In the genomic region with DNA sequence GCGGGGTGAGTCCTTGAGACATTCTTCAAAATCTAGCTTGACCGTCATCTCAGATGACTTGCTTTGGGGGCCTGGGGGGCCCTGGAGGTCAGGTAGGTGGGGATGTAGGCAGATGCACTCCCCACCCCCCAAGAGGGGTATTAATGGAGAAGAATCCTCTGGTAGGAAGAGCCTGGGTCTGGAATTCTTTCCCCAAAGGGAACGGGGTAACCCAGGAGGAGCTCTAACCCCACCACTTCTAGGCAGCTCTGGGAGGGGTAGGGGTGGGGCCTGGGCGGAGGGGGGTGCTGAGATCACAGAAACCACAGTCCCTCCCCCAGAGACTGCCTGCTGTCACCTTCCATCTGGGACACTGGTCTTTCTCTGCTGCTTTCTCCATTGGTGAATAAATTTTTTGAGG, we compare ENCODE assay signal across 1 mouse cellular context.
TF ChIP-seq lines count a peak whose summit lies in the region.

Gene Acap1, minus strand, starts transcription at position 249 of the 400 bp plus-strand sequence.

TF ChIP-seq in MEL, 35 proteins besides CTCF, POLR2A, EP300 and RAD21 (continued from another document):
- TF ChIP-seq HCFC1 (IDR thresholded peaks at IDR 0.05; ENCODE audit: low read depth, low read length) (0 out of 2 replicates have a peak, but pooled peaks have one; percentile 10), ZC3H11A (IDR thresholded peaks at IDR 0.05; ENCODE audit: low read depth, low read length) (no peak), NELFE (IDR thresholded peaks at IDR 0.05; ENCODE audit: low read depth, low read length) (peak; percentile 59), ELF1 (IDR thresholded peaks at IDR 0.05; ENCODE audit: low read depth, low read length) (0 out of 2 replicates have a peak, but pooled peaks have one; percentile 7), ETS1 (IDR thresholded peaks at IDR 0.05; ENCODE audit: low read depth, low read length) (0 out of 2 replicates have a peak, but pooled peaks have one; percentile 30), NRF1 (IDR thresholded peaks at IDR 0.05; ENCODE audit: insufficient read depth, low read depth, low read length, poor library complexity, severe bottlenecking) (no peak), MXI1 (IDR thresholded peaks at IDR 0.05; ENCODE audit: low read depth, low read length) (0 out of 2 replicates have a peak, but pooled peaks have one; percentile 31)
